In genomic region chr1:164631679-164632078, GRCm38 (mm10) we compare ENCODE assay signal across 10 mouse cellular contexts.
A peak's percentile ranks its signal among the peaks of the same experiment; 100 is the strongest.
DNase-seq lines count a peak whose midpoint lies in the region; ATAC-seq and TF ChIP-seq lines count a peak whose summit lies in the region.
"Had no signal": no experiment of that assay in that cellular context is flagged by ENCODE, and none has a peak within 500 bp of the region (broad histone marks: within the 10 kb centered on the region; RNA-seq: fewer than 3 reads in every experiment).

No protein-coding gene starts in this region.

- no peaks in the 10 kb centered on the region for H3K27me3 ChIP-seq in kidney, embryonic 14.5 days (ENCODE audit: control insufficient read depth, insufficient read depth, low read length)
- H3K27me3 ChIP-seq in midbrain, embryonic 14.5 days (ENCODE audit: control insufficient read depth, insufficient read depth, low read length), result no peaks in the 10 kb centered on the region

- peak; percentile 80; the same call in 1 of the 2 replicates for ATAC-seq in kidney, embryonic 14.5 days (ENCODE audit: low FRiP score, low TSS enrichment)
- ATAC-seq in midbrain, embryonic 14.5 days (ENCODE audit: low FRiP score, low TSS enrichment), result no peak
- ATAC-seq: intestine, embryonic 16.5 days had no signal

- H3K9me3 ChIP-seq in kidney, embryonic 14.5 days (ENCODE audit: control insufficient read depth, low read length), result no peaks in the 10 kb centered on the region
- no peaks in the 10 kb centered on the region for H3K9me3 ChIP-seq in midbrain, embryonic 14.5 days (ENCODE audit: control insufficient read depth, low read length)

- H3K27ac ChIP-seq in kidney, embryonic 14.5 days (ENCODE audit: low read depth, low read length), result no peak overlapping the region
- peak overlapping the region; percentile 16; the same call in 1 of the 2 replicates for H3K27ac ChIP-seq in gastrocnemius, adult 2 months
- no peak overlapping the region for H3K27ac ChIP-seq in midbrain, embryonic 14.5 days (replicated peaks; ENCODE audit: low read depth, low read length)

- no peak overlapping the region for H3K4me3 ChIP-seq in kidney, embryonic 14.5 days (ENCODE audit: low read length)
- no peak overlapping the region for H3K4me3 ChIP-seq in gastrocnemius, adult 2 months
- no peak overlapping the region for H3K4me3 ChIP-seq in midbrain, embryonic 14.5 days (replicated peaks; ENCODE audit: low read depth, low read length)

- no peak for TF ChIP-seq CTCF in gastrocnemius, adult 2 months (IDR thresholded peaks at IDR 0.05)

- H3K4me2 ChIP-seq in kidney, embryonic 14.5 days (replicated peaks; ENCODE audit: low read depth, low read length), result no peak overlapping the region
- no peak overlapping the region for H3K4me2 ChIP-seq in midbrain, embryonic 14.5 days (ENCODE audit: low read length)

- no peak for DNase-seq in kidney, postnatal 10 days
- peak; percentile 39 to 54 for DNase-seq in right cerebral cortex, adult 2 months (ENCODE audit: low spot score in 2 of 2)
- DNase-seq in right cerebral cortex, postnatal 10 days (ENCODE audit: low spot score in 2 of 2), result no peak
- peak; percentile 39 for DNase-seq in gastrocnemius, adult 2 months
- peak; percentile 54 for DNase-seq in skeletal muscle tissue, adult 2 months (ENCODE audit: low read depth, low spot score)
- DNase-seq in spleen, postnatal 36 days (ENCODE audit: low spot score in 2 of 2), result no peak
- no peak for DNase-seq in midbrain, embryonic 14.5 days
- DNase-seq: liver had no signal

- no peak overlapping the region for H3K9ac ChIP-seq in kidney, embryonic 14.5 days (ENCODE audit: low read depth, low read length)
- H3K9ac ChIP-seq in midbrain, embryonic 14.5 days (replicated peaks; ENCODE audit: low read length), result no peak overlapping the region

- no peaks in the 10 kb centered on the region for H3K4me1 ChIP-seq in kidney, embryonic 14.5 days (ENCODE audit: control insufficient read depth, insufficient read depth, low read length)
- no peaks in the 10 kb centered on the region for H3K4me1 ChIP-seq in midbrain, embryonic 14.5 days (ENCODE audit: control insufficient read depth, insufficient read depth, low read length)

- no peaks in the 10 kb centered on the region for H3K36me3 ChIP-seq in kidney, embryonic 14.5 days (ENCODE audit: control insufficient read depth, insufficient read depth, low read length)
- no peaks in the 10 kb centered on the region for H3K36me3 ChIP-seq in midbrain, embryonic 14.5 days (ENCODE audit: control insufficient read depth, insufficient read depth, low read length)

- 41% methylated on average over 6 of the region's 6 CpGs for WGBS in kidney, embryonic 14.5 days
- WGBS in midbrain, embryonic 14.5 days, result 83% methylated on average over 6 of the region's 6 CpGs

- intact Hi-C loops in gastrocnemius, adult 2 months (cut with DNase I), result no loop called here

Comparison
In these comparisons a context has a peak if more than half of its experiments do, and no peak if none do; other contexts are left out.
1. DNase-seq: peak in right cerebral cortex, adult 2 months (2 of 2), gastrocnemius, adult 2 months (single experiment) and skeletal muscle tissue, adult 2 months (single experiment); none in kidney, postnatal 10 days (single experiment), right cerebral cortex, postnatal 10 days (0 of 2), spleen, postnatal 36 days (0 of 2) and midbrain, embryonic 14.5 days (single experiment).